Mouse (Mus musculus): ENCODE results near the gene Cfap100. TPM values are rescaled to one million over a fixed set of nuclear protein-coding genes. Genes with fewer than 3 reads are reported as not detected.

Cfap100 gene
- total and polyA plus RNA-seq, 2 experiments from 2014 or later = 3.4 to 4.9 TPM

DNA sequence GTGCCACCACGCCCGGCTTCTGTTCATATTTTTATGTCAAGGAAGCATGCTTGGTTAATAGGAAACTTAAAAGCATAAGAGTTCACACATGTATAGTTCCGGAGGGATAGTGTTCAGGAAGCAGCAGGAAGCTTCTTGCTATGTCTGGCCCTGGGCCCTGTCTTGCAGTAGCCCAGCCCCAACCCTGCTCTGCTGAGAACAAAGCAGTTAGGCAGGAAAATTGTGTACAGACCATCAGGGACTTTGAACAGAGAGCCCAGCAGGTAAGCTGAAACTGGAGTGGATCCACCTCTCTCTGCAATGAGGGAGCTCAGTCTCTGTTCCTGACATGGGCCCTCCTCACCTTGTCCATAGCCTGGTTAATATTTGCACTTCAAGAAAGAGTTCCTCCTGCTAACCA lies 31.3 kb downstream of the Cfap100 start:
- no peaks in the 10 kb centered on the region for H3K4me1 ChIP-seq (ENCODE audit: insufficient read depth)
- H3K4me2 ChIP-seq (ENCODE audit: low read depth) = no peak overlapping the region
- TF ChIP-seq CTCF (IDR thresholded peaks at IDR 0.05; ENCODE audit: low read depth) = no peak
- DNase-seq (no peak), ATAC-seq (no peak)
- no peaks in the 10 kb centered on the region for H3K27me3 ChIP-seq (ENCODE audit: insufficient read depth, low read length)
- no peaks in the 10 kb centered on the region for H3K9me3 ChIP-seq (ENCODE audit: low read length)
- H3K9ac ChIP-seq = no peak overlapping the region
- no peak overlapping the region for H3K4me3 ChIP-seq (ENCODE audit: low read depth, low read length)
- H3K27ac ChIP-seq (ENCODE audit: low read depth, low read length) = no peak overlapping the region
- H3K36me3 ChIP-seq (ENCODE audit: insufficient read depth) = peaks cover 56% of the 10 kb centered on the region
- WGBS = 92% methylated on average over 3 of the region's 3 CpGs

DNA sequence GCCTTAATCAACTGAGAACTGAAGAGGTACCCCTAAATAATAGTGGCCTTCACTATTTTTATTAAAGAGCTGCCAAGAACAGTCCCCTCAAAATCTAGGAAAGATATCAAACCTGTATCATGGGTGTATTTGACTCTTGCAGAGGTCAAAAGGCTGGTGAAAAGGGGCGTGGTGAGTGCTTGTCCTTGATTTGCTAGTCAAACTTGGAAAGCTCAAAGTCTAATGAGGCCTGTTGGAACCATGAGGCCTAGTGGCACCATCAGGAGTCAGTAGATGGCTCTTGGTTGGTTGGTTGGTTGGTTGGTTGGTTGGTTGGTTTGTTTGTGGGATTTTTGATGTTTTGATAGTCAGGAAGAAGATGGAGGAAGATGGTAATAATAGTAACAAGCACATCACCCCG lies 32.8 kb downstream of the Cfap100 start:
- no peak for TF ChIP-seq CTCF (IDR thresholded peaks at IDR 0.05; ENCODE audit: low read depth)
- no peaks in the 10 kb centered on the region for H3K27me3 ChIP-seq (ENCODE audit: insufficient read depth, low read length)

DNA sequence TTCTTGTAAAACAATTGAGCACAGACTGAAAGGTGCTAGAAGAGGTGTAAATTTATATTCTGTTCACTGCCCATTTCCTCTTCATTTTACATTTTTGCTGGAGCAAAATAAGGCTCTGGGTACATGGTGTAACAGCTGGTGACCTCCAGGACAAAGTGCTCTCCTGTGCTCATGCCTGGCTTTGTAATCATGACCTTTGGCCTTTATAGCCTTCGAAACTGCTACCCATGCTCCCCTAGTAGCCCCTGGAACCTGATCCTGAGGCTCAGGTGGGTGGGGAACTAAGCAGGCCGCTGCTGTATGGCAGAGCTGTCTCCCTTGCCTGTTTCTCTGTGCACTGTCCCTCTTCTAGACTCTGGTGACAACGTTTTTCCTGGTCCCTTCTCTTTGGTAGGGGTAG lies 34.6 kb downstream of the Cfap100 start:
- TF ChIP-seq CTCF (IDR thresholded peaks at IDR 0.05; ENCODE audit: low read depth) = no peak
- Histone ChIP-seq H3K4me2 (ENCODE audit: low read depth) (no peak overlapping the region), H3K9ac (no peak overlapping the region), H3K27ac (ENCODE audit: low read depth, low read length) (no peak overlapping the region), H3K4me1 (ENCODE audit: insufficient read depth) (no peaks in the 10 kb centered on the region), H3K36me3 (ENCODE audit: insufficient read depth) (peaks cover 58% of the 10 kb centered on the region), H3K4me3 (ENCODE audit: low read depth, low read length) (no peak overlapping the region), H3K9me3 (ENCODE audit: low read length) (no peaks in the 10 kb centered on the region), H3K27me3 (ENCODE audit: insufficient read depth, low read length) (no peaks in the 10 kb centered on the region)
- no peak for ATAC-seq
- 79% methylated on average over 3 of the region's 3 CpGs for WGBS
- DNase-seq = no peak

More for the DNA sequence above, 32.8 kb downstream of the Cfap100 start:
- no peaks in the 10 kb centered on the region for H3K9me3 ChIP-seq (ENCODE audit: low read length)
- WGBS = 96% methylated on average over 2 of the region's 2 CpGs
- H3K36me3 ChIP-seq (ENCODE audit: insufficient read depth) = peaks cover 57% of the 10 kb centered on the region
- no peak overlapping the region for H3K27ac ChIP-seq (ENCODE audit: low read depth, low read length)
- DNase-seq (no peak), ATAC-seq (no peak)
- no peak overlapping the region for H3K9ac ChIP-seq
- no peak overlapping the region for H3K4me2 ChIP-seq (ENCODE audit: low read depth)
- no peak overlapping the region for H3K4me3 ChIP-seq (ENCODE audit: low read depth, low read length)
- H3K4me1 ChIP-seq (ENCODE audit: insufficient read depth) = no peaks in the 10 kb centered on the region

DNA sequence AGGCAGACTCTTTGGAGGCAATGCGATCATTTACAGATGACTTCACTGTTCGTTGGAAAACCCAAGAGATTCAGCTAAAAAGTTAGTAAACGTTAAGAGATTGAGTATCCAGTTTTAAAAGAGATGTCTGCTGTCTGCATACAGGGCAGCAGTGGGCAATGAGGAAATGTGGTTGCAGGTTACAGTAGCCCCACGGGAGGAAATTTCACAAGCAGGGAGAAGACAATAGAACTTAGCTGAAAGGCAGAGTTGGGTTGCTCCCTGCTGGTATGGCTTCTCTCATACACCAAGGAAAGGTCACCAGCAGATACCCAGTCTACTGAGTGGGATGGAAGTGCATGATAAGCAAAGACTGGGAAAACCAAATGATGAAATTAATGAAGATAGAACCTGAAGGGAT lies 38.0 kb downstream of the Cfap100 start:
- peaks cover 51% of the 10 kb centered on the region for H3K36me3 ChIP-seq (ENCODE audit: insufficient read depth)
- TF ChIP-seq CTCF (IDR thresholded peaks at IDR 0.05; ENCODE audit: low read depth) = no peak
- H3K4me2 ChIP-seq (ENCODE audit: low read depth) = no peak overlapping the region
- 87% methylated on average over 4 of the region's 4 CpGs for WGBS
- no peak overlapping the region for H3K4me3 ChIP-seq (ENCODE audit: low read depth, low read length)
- H3K4me1 ChIP-seq (ENCODE audit: insufficient read depth) = no peaks in the 10 kb centered on the region
- no peaks in the 10 kb centered on the region for H3K27me3 ChIP-seq (ENCODE audit: insufficient read depth, low read length)
- DNase-seq (no peak), ATAC-seq (no peak)
- H3K9ac ChIP-seq = no peak overlapping the region
- H3K9me3 ChIP-seq (ENCODE audit: low read length) = no peaks in the 10 kb centered on the region
- H3K27ac ChIP-seq (ENCODE audit: low read depth, low read length) = no peak overlapping the region

DNA sequence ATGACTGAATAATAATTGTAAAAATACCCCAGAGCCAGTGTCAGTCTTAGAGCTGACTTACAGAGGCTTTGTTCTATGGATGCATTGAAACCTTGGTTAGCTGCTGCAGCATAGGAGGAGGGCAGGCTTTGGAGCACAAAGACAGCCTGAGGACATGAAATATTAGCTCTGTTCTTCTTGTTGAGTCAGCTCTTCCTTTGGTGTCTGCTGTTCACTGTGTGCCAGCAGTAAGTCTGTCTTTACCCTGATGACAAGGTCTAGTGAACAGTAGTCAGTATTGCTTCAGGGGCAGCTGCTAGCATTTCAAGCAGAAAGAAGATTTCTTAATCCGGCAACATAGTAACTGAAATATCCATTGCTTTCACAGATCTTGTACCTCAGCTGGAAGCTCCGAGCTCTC lies 47.1 kb downstream of the Cfap100 start:
- Histone ChIP-seq H3K4me2 (ENCODE audit: low read depth) (no peak overlapping the region), H3K9ac (no peak overlapping the region), H3K36me3 (ENCODE audit: insufficient read depth) (peaks cover 73% of the 10 kb centered on the region), H3K27me3 (ENCODE audit: insufficient read depth, low read length) (no peaks in the 10 kb centered on the region), H3K27ac (ENCODE audit: low read depth, low read length) (no peak overlapping the region), H3K4me3 (ENCODE audit: low read depth, low read length) (no peak overlapping the region), H3K9me3 (ENCODE audit: low read length) (no peaks in the 10 kb centered on the region), H3K4me1 (ENCODE audit: insufficient read depth) (no peaks in the 10 kb centered on the region)
- 91% methylated on average over 2 of the region's 2 CpGs for WGBS
- ATAC-seq (no peak), DNase-seq (no peak)
- TF ChIP-seq CTCF (IDR thresholded peaks at IDR 0.05; ENCODE audit: low read depth) = no peak

DNA sequence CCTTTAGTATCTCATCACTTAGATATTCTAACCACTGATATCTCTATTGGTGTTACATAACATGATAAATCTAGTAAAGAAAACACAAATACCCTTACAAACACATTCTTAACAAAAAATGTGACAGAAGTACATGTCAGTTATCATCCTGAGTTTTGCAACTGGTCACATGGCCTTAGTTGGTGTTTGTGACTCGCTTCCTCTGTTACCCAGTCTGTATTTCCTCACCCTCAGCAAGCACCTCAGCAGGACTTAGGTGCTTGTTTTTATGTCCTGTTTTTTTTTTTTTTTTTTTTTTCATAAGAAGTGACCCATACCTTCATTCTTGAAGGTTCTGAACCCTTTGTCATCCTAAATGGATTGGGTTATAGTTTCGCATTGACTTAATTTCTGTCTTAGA lies 50.9 kb downstream of the Cfap100 start:
- no peak overlapping the region for H3K27ac ChIP-seq (ENCODE audit: low read depth, low read length)
- no peak overlapping the region for H3K4me2 ChIP-seq (ENCODE audit: low read depth)
- H3K36me3 ChIP-seq (ENCODE audit: insufficient read depth) = peaks cover 82% of the 10 kb centered on the region
- TF ChIP-seq CTCF (IDR thresholded peaks at IDR 0.05; ENCODE audit: low read depth) = no peak
- no peak overlapping the region for H3K9ac ChIP-seq
- WGBS = 97% methylated on average over 2 of the region's 2 CpGs
- peaks cover under 1% of the 10 kb centered on the region; the same call in 1 of the 2 replicates for H3K4me1 ChIP-seq (ENCODE audit: insufficient read depth)
- no peak overlapping the region for H3K4me3 ChIP-seq (ENCODE audit: low read depth, low read length)
- DNase-seq = no peak
- H3K27me3 ChIP-seq (ENCODE audit: insufficient read depth, low read length) = no peaks in the 10 kb centered on the region
- ATAC-seq = no peak
- H3K9me3 ChIP-seq (ENCODE audit: low read length) = no peaks in the 10 kb centered on the region

DNA sequence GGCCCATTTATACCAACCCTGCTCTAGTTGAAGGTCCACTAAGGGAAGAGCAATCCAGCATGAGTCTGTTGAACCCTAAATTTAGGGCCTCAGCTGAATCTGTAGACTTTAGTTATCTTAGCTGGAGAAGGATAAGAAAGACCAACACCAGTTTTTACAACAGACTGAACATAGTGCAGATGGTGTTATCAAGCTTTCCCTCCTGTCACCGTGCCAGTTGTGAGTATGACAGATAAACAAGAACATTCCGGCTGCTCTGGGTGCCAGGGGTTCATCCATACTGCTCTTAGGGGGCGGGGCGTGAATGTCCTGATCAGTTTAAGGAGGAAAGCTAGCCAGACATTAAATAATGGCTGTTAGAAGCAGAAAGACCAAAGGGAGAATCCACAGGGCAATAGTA lies 54.0 kb downstream of the Cfap100 start:
- no peaks in the 10 kb centered on the region for H3K27me3 ChIP-seq (ENCODE audit: insufficient read depth, low read length)
- peaks cover 21% of the 10 kb centered on the region for H3K4me1 ChIP-seq (ENCODE audit: insufficient read depth)
- no peak overlapping the region for H3K9ac ChIP-seq
- peaks cover 51% of the 10 kb centered on the region for H3K36me3 ChIP-seq (ENCODE audit: insufficient read depth)
- no peaks in the 10 kb centered on the region for H3K9me3 ChIP-seq (ENCODE audit: low read length)
- H3K4me2 ChIP-seq (ENCODE audit: low read depth) = no peak overlapping the region
- no peak overlapping the region for H3K4me3 ChIP-seq (ENCODE audit: low read depth, low read length)
- WGBS = 83% methylated on average over 4 of the region's 4 CpGs
- TF ChIP-seq CTCF (IDR thresholded peaks at IDR 0.05; ENCODE audit: low read depth) = no peak
- H3K27ac ChIP-seq (ENCODE audit: low read depth, low read length) = no peak overlapping the region
- DNase-seq (no peak), ATAC-seq (no peak)

All from forebrain, postnatal 0 days (tissue).